Mouse (Mus musculus): ENCODE data around the gene Incenp. TPM values are rescaled to one million over a fixed set of nuclear protein-coding genes. Genes with fewer than 3 reads are reported as not detected.
"Not testable (repeated sequence)": the region's sequence is repeated elsewhere in the genome, so short reads cannot be mapped to it uniquely, and the experiment has no call there.

Incenp gene
- total RNA-seq, 2 experiments from 2014 or later: 28.1 to 28.3 TPM

- H3K27ac ChIP-seq: no peak overlapping the region
- TF ChIP-seq CTCF (IDR thresholded peaks at IDR 0.05): peak; percentile 78
- no peak overlapping the region for H3K4me3 ChIP-seq
- intact Hi-C loops (cut with DNase I): loop anchor here (1.0 to 5.0 kb wide), 3 partner anchors 75 to 281 kb away; no protein-coding TSS in a partner anchor
- DNase-seq (ENCODE audit: extremely low spot score in 1 of 2, low spot score in 2 of 2): peak; percentile 80 to 88
These were observed 16.6 kb upstream of the Incenp start for GRCm38 (mm10) chr19:9915935-9916334.

- intact Hi-C loops (cut with DNase I): loop anchor here (2.0 kb wide), 1 partner anchor 120 kb away; no protein-coding TSS in a partner anchor
- Histone ChIP-seq H3K4me3 (no peak overlapping the region), H3K27ac (no peak overlapping the region)
- no peak for TF ChIP-seq CTCF (IDR thresholded peaks at IDR 0.05)
- DNase-seq (ENCODE audit: extremely low spot score in 1 of 2, low spot score in 2 of 2): no peak
These were observed 15.0 kb upstream of the Incenp start for GRCm38 (mm10) chr19:9914346-9914745.

- Histone ChIP-seq H3K27ac (no peak overlapping the region), H3K4me3 (no peak overlapping the region)
- intact Hi-C loops (cut with DNase I): loop anchor here (2.0 kb wide), 1 partner anchor 121 kb away; no protein-coding TSS in a partner anchor
- no peak for DNase-seq (ENCODE audit: extremely low spot score in 1 of 2, low spot score in 2 of 2)
- TF ChIP-seq CTCF (IDR thresholded peaks at IDR 0.05): no peak
These were observed 14.4 kb upstream of the Incenp start for GRCm38 (mm10) chr19:9913784-9914183.

- intact Hi-C loops (cut with DNase I): no loop called here
- DNase-seq (ENCODE audit: extremely low spot score in 1 of 2, low spot score in 2 of 2): peak in 1 of 2 experiments; percentile 30
- H3K4me3 ChIP-seq: no peak overlapping the region
- peak; percentile 71 for TF ChIP-seq CTCF (IDR thresholded peaks at IDR 0.05)
- H3K27ac ChIP-seq: no peak overlapping the region
These were observed 12.0 kb upstream of the Incenp start for GRCm38 (mm10) chr19:9911314-9911754.

- intact Hi-C loops (cut with DNase I): no loop called here
- no peak for TF ChIP-seq CTCF (IDR thresholded peaks at IDR 0.05)
- Histone ChIP-seq H3K4me3 (no peak overlapping the region), H3K27ac (no peak overlapping the region)
- no peak for DNase-seq (ENCODE audit: extremely low spot score in 1 of 2, low spot score in 2 of 2)
These were observed 10.0 kb upstream of the Incenp start for GRCm38 (mm10) chr19:9909351-9909750.

- DNase-seq (ENCODE audit: extremely low spot score in 1 of 2, low spot score in 2 of 2); H3K4me3 ChIP-seq; H3K27ac ChIP-seq; intact Hi-C loops (cut with DNase I): not testable (repeated sequence)
These were observed 1.3 kb upstream of the Incenp start for GRCm38 (mm10) chr19:9900696-9901095.

- no peak for DNase-seq (ENCODE audit: extremely low spot score in 1 of 2, low spot score in 2 of 2)
- no peak for TF ChIP-seq CTCF (IDR thresholded peaks at IDR 0.05)
- intact Hi-C loops (cut with DNase I): loop anchor here (5.0 kb wide), 1 partner anchor 283 kb away; the partner anchor contains the start of gene Fads1
- H3K27ac ChIP-seq: peak overlapping the region; percentile 87
- H3K4me3 ChIP-seq: peak overlapping the region; percentile 85
These were observed 412 bp upstream of the Incenp start for GRCm38 (mm10) chr19:9899780-9900146.

GRCm38 (mm10) chr19:9898339-9899066, 848 bp downstream of the Incenp start:
- Histone ChIP-seq H3K4me3 (peak overlapping the region; percentile 85), H3K27ac (no peak overlapping the region)
- intact Hi-C loops (cut with DNase I): loop anchor here (5.0 kb wide), 1 partner anchor 284 kb away; the partner anchor contains the start of gene Fads1
- no peak for TF ChIP-seq CTCF (IDR thresholded peaks at IDR 0.05)
- DNase-seq (ENCODE audit: extremely low spot score in 1 of 2, low spot score in 2 of 2): no peak

GRCm38 (mm10) chr19:9896067-9896466, 3.3 kb downstream of the Incenp start:
- Histone ChIP-seq H3K27ac (no peak overlapping the region), H3K4me3 (no peak overlapping the region)
- intact Hi-C loops (cut with DNase I): loop anchor here (5.0 kb wide), 1 partner anchor 286 kb away; the partner anchor contains the start of gene Fads1
- TF ChIP-seq CTCF (IDR thresholded peaks at IDR 0.05): no peak
- no peak for DNase-seq (ENCODE audit: extremely low spot score in 1 of 2, low spot score in 2 of 2)

GRCm38 (mm10) chr19:9886771-9887170, 12.6 kb downstream of the Incenp start:
- no peak for DNase-seq (ENCODE audit: extremely low spot score in 1 of 2, low spot score in 2 of 2)
- no peak overlapping the region for H3K27ac ChIP-seq
- TF ChIP-seq CTCF (IDR thresholded peaks at IDR 0.05): no peak
- intact Hi-C loops (cut with DNase I): no loop called here
- no peak overlapping the region for H3K4me3 ChIP-seq

- intact Hi-C loops (cut with DNase I): no loop called here
- Histone ChIP-seq H3K27ac (no peak overlapping the region), H3K4me3 (no peak overlapping the region)
- DNase-seq (ENCODE audit: extremely low spot score in 1 of 2, low spot score in 2 of 2): no peak
- TF ChIP-seq CTCF (IDR thresholded peaks at IDR 0.05): no peak
These were observed 13.0 kb downstream of the Incenp start for GRCm38 (mm10) chr19:9886348-9886747.

- peak; percentile 24 to 45 for DNase-seq (ENCODE audit: extremely low spot score in 1 of 2, low spot score in 2 of 2)
- Histone ChIP-seq H3K4me3 (peak overlapping the region; percentile 28), H3K27ac (peak overlapping the region; percentile 81)
- intact Hi-C loops (cut with DNase I): no loop called here
- peak; percentile 19 for TF ChIP-seq CTCF (IDR thresholded peaks at IDR 0.05)
These were observed 21.0 kb downstream of the Incenp start for GRCm38 (mm10) chr19:9878186-9878835.

All from left cerebral cortex, adult 2 months (tissue).